Mouse (Mus musculus) natural killer cell, adult 2 months (primary cell): ENCODE measurements around the gene Ank3.
A peak's percentile ranks its signal among the peaks of the same experiment; 100 is the strongest.

Experiments used
- DNase-seq, 2 experiments: peaks; one replicate each; pipeline ENCODE4 v3.0.0; 2022; ENCODE audit warnings: low spot score in 2 of 2

Ank3 gene

DNA sequence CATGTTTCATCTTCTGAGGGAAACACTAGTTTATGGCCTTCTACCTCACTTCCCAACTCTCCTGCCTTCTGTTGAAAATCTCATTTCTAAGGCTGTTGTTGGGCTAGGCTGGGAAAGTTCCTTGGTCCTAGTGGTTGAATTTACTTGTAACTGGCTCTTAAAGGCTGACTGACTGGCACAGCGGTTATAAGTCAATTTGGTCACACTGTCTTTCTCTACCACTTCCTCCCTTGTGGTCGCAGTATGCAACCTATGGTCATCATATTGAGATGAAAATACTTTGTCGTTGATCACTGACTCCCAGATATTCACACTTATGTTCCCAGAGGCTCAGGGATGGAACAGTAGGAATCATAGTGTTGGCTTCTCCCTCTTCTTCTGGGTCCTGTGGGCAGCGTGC lies 584.1 kb downstream of the Ank3 start:
- no peak for DNase-seq

DNA sequence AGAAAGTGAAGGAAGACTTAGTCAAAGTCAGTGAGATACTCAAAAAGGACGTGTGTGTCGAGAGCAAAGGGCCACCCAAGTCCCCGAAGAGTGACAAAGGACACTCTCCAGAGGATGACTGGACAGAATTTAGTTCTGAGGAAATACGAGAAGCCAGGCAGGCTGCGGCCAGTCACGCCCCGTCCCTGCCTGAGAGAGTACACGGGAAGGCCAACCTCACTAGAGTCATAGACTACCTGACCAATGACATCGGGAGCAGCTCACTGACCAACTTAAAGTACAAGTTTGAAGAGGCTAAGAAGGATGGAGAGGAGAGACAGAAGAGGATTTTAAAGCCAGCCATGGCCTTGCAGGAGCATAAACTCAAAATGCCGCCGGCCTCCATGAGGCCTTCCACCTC lies 588.9 kb downstream of the Ank3 start:
- no peak for DNase-seq

DNA sequence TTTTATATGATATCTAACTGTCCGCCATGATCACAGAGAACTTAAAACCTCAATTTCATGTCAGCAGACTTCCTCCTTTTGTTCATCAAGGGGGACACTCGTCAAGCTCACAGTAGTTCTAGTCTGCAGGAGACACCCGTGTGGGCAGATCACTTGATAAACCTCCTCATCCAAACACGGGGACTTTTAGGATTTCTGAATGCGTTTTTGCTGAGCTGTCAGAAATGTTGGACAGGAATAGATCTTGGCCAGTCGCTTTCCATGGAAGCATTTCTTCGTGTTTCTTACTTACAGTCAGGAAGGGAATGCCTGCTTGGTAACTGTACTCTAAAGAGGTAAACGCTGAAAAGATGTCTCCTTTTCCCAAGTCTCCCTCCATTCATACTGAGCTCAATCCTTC lies 598.5 kb downstream of the Ank3 start:
- DNase-seq = no peak

DNA sequence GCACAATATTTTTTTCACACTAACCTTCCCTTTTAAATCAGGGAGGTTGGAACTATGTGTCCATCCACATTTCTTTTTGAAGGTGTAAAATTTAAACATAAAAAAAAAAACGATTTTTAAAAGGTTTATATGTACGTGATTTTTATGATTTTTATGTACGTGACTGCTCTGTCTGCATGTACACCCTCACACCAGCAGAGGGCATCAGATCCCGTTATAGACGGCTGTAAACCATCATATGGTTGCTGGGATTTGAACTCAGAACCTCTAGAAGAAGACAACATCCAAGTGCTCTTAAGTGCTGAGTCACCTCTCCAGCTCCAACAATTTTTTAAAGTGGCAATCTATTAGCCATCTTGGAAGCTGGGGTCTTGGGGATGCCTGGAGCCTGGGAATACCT lies 605.5 kb downstream of the Ank3 start:
- DNase-seq = no peak

DNA sequence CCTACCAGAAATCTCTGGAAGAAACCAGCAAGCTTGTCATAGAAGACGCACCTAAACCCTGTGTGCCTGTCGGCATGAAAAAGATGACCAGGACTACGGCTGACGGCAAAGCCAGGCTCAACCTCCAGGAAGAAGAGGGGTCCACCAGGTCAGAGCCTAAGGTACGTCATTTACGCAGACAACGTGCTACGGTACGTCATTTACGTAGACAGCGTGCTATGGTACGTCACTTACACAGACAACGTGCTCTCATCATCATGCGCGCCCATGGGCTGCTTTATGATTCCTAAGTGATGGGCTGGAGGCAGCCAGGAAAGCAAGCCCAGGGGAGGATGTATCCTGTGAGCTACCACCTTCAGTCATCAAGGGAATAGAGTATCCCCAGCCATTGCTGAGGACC lies 606.3 kb downstream of the Ank3 start:
- DNase-seq = no peak

DNA sequence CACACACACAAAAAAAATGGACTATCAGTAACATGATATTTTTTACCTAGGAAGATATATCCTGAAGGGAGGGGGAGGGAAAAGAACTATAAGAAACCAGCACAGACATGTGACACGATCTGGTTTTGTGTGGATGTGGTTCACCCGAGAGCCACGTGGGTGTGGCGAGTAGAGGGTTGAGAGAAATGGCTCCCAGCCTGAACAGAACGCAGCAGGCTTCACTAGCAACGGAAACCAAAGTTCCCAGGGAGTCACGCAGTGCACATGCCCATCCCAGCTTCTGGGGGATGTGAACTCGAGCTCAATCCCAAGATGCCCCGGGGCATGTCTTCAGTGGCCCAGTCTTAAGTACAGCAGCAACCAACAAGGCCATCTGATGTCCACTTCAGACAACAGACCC lies 607.8 kb downstream of the Ank3 start:
- DNase-seq = no peak

DNA sequence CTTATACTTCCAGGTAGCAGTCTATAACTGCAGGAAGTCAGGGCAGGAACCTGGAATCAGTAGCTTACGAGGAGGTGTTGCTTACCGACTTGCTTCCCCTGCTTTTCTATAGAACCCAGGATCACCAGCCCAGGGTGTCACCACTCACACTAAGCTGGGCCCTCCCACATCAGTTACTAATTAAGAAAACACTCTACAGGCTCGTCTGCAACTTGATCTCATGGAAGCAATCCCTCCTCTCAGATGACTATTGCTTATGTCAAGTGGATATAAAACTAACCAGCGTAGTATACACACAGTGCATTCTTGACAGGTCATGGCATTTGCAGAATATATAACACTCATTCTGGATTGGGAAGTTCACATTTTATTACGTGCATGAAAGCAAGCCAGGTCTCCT lies 613.2 kb downstream of the Ank3 start:
- no peak for DNase-seq

DNA sequence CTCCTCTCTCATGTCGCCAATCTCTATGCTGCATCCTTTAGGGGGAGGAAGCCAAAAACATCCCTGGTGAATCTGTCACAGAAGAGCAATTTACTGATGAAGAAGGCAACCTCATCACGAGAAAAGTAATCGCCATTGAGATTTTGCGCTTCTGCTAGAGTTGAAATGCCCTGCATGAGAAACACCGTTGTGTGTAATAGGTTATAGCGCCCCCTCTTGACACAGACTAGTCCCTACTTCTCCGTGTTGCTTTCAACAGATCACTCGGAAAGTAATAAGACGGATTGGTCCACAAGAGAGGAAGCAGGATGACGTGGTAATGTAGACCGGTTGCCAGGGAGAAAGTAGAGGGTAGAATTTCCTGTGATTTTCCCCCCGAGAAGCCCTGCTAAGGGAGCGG lies 615.4 kb downstream of the Ank3 start:
- no peak for DNase-seq

DNA sequence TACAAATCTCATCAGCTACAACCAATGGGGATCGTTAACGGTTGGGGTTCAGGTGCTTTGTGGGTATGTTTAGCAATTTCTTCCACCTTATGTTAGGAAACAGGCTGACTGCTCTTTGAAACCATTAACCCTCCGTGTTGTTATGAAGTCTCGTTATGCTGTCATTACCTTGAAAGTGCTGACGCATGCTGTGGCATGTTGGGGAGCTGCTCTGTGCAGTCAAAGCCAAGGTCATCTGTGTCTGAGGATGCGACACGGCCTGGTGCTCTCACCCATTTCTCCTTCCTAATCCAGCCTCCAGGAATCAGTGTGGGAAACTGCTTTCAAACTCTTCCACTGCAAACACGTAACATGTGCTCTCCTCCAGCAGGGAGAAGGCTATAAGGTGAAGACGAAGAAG lies 616.6 kb downstream of the Ank3 start:
- no peak for DNase-seq

DNA sequence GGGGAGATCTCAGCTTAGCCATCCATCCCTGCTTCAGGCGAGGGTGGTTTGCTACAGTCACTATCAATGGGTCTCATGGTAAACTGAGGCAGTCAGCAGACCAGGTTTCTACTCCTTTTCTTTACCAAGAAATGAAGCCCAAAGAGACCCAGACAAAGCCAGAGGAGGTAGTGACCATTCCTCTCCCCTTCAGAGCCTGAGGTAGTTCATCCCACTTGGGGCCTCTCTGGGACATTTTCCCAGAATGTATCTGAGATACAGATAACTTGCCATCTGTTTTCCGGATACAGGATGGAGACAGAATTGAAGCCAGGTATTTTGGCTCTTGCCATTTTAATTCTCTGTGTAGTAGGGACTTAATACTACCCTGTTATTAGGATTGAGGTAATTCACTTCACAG lies 620.1 kb downstream of the Ank3 start:
- no peak for DNase-seq

DNA sequence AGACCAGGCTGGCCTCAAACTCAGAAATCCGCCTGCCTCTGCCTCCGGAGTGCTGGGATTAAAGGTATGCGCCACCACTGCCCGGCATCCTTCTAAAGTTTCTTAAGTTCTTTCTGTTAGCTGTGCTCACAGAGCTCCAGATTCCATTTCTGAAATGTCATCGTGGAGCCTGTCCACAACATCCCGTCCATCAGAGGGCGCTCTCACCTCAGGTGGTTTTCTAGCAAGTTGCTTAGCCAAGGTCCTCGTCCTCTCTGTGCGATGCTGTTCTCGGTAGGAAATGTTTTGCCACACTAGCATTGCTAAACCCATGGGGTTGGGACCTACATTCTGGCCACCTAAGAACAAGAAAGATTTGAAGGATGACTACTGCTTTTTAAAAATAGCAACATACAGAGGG lies 623.1 kb downstream of the Ank3 start:
- DNase-seq = peak; percentile 12 to 61

DNA sequence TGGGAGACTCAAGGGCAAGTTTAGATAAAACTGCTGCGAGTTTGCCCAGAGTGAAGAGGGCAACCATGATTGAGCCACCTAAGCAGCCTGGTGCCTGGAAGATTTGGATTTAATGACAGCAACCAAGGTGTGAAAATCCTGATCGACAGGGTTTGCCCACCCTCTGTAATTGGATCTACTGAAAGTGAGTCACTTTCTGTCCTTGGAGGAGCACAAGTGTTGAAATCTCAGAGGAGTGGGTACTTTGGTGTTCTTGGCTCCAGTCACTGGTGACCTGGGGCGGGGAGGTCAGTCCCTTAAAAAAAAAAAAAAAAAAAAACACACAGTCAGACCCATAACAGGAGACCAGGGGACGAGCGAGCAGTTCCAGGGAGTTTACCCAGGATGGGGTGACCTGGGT lies 624.0 kb downstream of the Ank3 start:
- DNase-seq = no peak

DNA sequence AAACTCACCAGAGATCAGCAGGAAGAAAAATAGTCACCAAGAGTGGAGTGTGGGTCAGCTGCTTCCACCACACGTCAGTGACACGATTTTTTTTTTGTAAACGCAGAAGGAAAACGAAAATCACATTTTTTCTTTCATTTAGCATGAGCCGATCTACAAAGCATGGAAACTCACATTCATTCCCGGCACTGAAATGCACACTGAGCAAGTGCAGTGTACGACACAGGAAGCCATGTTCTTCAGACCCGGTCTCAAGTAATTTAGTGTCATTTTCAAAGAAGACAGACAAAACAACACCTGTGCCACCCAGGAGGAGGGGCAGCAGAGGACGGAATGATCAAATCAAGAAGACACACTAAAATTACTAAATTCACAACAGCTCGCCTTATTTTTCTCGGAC lies 625.3 kb downstream of the Ank3 start:
- DNase-seq = no peak

DNA sequence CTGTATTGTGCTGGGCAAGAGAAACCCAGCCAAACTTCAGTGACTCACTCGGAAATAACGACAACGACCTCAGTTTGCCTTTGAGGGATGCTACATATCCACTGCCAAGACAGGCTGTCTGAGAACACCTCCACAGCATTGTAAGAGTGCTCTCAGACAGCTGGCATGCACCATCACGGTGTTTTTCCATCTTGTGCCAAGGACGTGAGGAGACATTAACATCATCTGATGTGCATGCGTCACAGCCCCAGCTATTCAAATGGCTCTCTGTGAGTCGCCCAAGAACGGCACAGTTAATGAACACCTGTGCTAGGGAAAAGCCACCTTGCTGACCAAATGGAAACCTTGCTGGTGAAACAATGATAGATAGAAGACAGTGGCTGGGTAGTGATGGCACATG lies 633.4 kb downstream of the Ank3 start:
- no peak for DNase-seq

DNA sequence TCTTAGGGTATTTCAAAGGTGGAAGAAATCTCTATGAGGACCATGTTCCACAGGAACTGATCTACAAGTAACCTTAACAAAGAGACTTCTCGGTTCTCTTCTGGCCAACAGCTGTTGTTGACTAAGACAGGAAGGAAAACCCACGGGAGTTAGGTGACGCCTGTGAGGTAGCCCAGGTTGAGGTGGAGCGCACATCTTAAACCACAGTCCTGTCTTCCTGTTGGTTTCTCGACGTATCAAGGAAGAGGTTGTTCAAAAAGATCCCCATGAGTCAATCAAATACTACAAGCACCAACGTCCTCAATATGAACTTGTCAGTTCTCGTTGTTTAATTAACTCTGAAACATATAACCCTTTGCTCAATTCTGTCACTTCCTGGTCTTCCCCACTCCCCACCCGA lies 634.4 kb downstream of the Ank3 start:
- peak in 1 of 2 experiments; percentile 15 for DNase-seq

DNA sequence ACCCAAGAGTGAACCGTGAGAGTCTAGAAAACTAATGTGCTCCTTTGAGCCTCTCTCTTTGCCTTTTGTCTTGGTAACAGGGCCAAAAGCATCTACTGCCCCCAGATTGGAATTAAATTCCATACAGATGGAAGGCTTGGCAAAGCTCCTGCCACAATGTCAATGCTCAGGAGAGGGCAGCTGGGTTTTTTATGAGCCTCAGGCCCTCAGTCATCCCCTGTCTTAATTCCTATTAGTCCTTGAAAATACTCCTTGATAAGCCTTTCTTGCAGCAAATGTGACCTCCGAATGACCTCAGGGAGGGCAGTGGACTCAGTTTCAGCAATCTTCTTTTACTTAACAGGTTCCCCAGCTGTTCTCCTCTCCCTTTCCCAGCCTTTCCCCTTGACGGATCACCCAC lies 635.3 kb downstream of the Ank3 start:
- no peak for DNase-seq

DNA sequence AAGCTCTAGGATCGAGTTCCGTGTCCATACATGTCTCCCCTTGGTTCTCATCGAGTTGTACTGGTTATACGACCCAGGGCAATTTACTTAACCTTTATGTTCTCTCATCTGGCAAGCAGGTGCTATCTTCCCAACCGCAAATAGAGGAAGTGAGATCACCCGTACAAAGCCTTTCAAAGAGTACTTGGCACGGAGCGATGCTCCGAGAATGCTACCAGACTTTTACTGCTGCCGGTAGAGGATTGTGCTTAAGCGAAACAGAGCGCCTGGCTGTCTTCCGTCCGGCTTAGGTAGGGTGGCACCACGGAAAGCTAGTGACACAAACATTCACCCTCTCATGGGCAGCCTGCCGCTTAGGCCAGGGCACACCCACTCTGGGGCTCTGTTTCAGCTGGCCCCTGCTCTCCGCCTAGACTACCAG lies 641.3 kb downstream of the Ank3 start:
- DNase-seq = peak; percentile 34 to 67

DNA sequence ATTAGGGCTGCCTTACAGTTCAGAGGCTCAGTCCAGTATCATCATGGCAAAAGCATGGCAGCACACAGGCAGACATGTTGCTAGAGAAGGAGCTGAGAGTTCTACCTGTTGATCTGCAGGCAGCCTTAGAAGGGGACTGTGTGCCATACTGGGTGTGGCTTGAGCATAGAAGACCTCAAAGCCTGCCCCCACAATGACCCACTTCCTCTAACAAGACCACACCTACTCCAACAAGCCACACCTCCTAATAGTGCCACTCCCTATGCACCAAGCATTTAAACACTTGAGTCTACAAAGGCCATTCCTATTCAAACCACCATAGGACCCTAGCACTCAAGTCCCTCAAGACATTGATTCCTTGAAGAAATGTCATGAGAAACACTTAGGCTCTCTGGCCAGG lies 643.0 kb downstream of the Ank3 start:
- DNase-seq = no peak

DNA sequence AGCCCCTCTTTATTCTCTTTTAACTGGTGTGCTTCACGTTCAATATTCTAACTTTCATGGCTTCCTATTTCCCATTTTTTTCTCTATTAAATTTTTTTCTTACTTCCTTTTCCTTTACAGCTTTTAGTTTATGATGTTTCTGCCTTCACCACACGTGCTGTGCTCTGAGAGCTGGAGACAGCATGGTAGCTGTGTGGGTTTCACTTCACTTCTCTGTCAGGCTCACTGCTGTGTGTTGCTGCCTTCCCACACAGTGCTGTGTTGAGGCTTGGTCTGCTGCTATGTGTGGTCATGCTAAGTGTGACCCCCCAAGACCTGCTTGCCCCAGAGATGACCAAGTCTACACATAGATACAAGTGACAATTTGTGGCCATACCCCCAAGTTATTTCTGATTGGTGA lies 647.1 kb downstream of the Ank3 start:
- no peak for DNase-seq

DNA sequence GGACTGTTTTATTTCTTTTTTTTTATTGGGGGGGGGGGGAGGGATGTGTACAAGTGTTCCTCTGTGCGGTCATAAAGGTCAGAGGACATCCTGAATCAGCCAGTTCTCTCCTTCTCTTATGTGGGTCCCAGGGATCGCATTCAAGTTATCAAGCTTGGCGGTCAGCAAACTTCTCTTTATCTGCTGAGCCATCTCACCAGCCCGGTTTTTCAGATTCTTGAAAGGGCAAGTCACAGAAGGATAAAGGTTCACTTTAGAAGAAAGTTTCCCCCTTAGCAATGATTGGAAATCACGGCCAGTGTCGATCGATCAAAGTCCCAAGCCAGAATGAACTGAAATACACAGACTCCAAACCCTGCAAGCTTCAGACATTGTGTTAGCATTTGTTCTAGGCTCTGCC lies 651.2 kb downstream of the Ank3 start:
- DNase-seq = no peak

DNA sequence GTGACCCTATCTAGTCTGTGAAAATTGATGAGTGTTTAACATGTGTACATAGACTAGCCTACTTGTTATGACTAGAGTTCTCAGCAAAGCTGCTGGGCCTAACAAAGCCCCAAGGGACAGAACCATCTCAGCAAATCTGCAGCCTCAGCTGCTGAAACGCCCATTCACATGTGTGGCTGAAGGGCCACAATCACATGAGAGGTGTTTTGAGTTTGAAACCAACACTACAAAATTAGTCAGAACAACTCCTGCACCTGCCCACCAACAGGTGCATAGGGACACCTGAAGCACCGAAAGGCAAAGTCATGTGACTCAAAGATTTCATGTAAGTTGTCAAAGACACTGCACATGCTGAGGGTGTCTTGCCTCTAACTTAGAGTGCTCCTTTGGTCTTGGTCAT lies 656.7 kb downstream of the Ank3 start:
- no peak for DNase-seq

DNA sequence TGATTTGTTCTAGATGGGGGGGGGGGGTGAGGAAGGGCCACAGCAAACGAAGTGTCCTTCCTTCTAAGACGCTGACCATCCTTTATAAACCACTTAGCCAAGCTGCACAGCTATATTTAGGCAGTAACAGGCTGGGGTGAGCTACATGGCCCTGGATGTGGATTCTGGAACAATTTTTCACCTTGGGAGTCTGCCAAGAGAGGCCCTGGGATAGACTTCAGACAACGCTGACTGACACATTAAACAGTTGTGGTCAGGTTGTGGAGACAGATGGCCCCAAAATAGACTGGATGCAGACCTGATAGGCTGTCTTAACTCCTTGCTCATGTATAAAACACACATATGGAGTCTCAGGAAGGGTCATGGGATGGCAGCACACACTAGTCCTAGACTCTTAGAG lies 658.5 kb downstream of the Ank3 start:
- DNase-seq = no peak

DNA sequence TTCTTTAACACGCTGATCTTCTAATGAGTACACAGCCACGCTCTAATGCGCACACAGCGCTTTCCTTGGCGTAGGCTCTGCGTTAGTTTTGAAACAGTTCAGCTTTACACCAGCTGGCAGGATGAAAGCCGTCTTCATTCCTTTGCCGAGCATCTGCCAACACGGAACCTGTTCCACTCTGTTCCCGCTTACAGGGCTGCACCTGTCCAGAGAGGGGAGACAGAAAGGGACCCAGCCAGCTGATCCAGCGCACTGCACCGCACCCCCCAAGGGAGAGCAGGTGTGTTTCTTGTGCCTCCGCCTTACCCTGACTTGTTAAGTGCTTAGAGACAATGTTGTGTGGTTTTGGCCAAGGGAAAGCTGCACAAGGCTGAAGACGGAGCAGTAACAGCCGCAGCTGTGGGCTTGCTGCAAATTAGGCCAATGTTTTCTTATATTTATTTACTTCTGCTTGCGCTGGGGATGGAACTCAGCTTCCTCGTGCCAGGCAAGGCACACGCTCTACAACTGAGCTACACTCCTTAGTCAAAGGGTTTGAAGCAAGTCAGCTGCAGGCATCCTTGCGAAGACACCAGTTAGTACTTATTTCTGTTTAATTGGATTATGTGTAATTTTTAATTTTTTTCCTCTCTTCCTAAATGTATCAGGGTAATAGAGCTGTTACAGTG lies 661.6 kb downstream of the Ank3 start:
- DNase-seq = no peak

DNA sequence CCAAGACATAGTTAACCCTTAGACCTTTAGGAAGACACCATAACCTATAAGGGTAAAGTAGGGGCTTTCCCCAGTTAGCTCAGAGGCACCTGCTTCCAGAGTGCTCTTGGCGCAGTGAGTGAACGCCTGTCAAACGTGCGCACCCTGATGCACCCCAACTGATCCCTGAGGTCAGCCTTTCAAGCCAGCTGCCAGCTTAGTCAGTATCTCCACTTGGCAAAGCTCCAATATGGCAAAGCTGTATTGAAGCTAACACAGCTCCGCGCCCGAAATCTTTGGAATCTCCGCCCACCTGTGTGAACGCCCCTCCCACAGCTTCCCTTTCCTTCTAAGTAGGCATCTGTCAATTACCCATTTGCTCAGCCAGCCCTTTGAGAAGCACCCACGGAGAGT lies 662.1 kb downstream of the Ank3 start:
- no peak for DNase-seq
